Mouse (Mus musculus) hindbrain, embryonic 13.5 days (tissue): Measurements from ENCODE around the gene Krtap10-4. TPM values are rescaled to one million over a fixed set of nuclear protein-coding genes. Genes with fewer than 3 reads are reported as not detected.
"Not testable (repeated sequence)": the region's sequence is repeated elsewhere in the genome, so short reads cannot be mapped to it uniquely, and the experiment has no call there.

Experiments
- ATAC-seq: fragments of 200-750 bp; cut with Nextera tagmentation; 2 replicates; pipeline ENCODE4 v1.8.0; 2017; ENCODE audit warnings: moderate TSS enrichment; ENCODE audit not compliant: low FRiP score
- H3K27ac ChIP-seq: fragments of 300-500 bp; sonication (generic); 2 replicates; pipeline ENCODE4 v1.5.1; 2015; ENCODE audit warnings: inconsistent platforms, mild to moderate bottlenecking, moderate library complexity
- H3K27me3 ChIP-seq: fragments of 300-500 bp; sonication (generic); 2 replicates; pipeline ENCODE4 v1.6.1; 2015; ENCODE audit warnings: mild to moderate bottlenecking, inconsistent platforms
- H3K36me3 ChIP-seq: fragments of 300-500 bp; sonication (generic); 2 replicates; pipeline ENCODE4 v1.6.1; 2015; ENCODE audit warnings: mild to moderate bottlenecking, inconsistent platforms
- H3K4me1 ChIP-seq: fragments of 300-500 bp; sonication (generic); replicated peaks from 2 replicates; pipeline ENCODE4 v1.6.1; 2015; ENCODE audit warnings: inconsistent platforms
- H3K4me2 ChIP-seq: fragments of 300-500 bp; sonication (generic); 2 replicates; pipeline ENCODE4 v1.6.1; 2015; ENCODE audit warnings: inconsistent platforms, mild to moderate bottlenecking, moderate library complexity
- H3K4me3 ChIP-seq: fragments of 300-500 bp; sonication (generic); 2 replicates; pipeline ENCODE4 v1.5.1; 2015; ENCODE audit warnings: mild to moderate bottlenecking, inconsistent platforms
- H3K9ac ChIP-seq: fragments of 300-500 bp; sonication (generic); 2 replicates; pipeline ENCODE4 v1.6.1; 2015; ENCODE audit warnings: mild to moderate bottlenecking, inconsistent platforms
- H3K9me3 ChIP-seq: fragments of 300-500 bp; sonication (generic); 2 replicates; pipeline ENCODE4 v1.6.1; 2016; ENCODE audit warnings: inconsistent platforms
- WGBS: fragments of 180-500 bp; shearing (Covaris S2); methylation state at CpG from one replicate; pipeline ENCODE4 v1.1.7; 2015; 5-methylcytosine and 5-hydroxymethylcytosine counted together
- polyA plus RNA-seq: library from polyadenylated mRNA; unstranded; fragments of >200 nt; fragmentation: Nextera tagmentation; extraction: Ambion mirVana; gene quantifications from 2 replicates; pipeline ENCODE4 v1.2.1, GENCODE M21; 2015

Gene Krtap10-4
- polyA plus RNA-seq, 1 experiment from 2014 or later: not detected

- not testable (repeated sequence) for H3K36me3 ChIP-seq, H3K4me3 ChIP-seq, H3K4me2 ChIP-seq, H3K27me3 ChIP-seq, H3K4me1 ChIP-seq, H3K27ac ChIP-seq, H3K9me3 ChIP-seq, H3K9ac ChIP-seq, ATAC-seq
- WGBS: 93% methylated on average over 3 of the region's 3 CpGs
These were observed 43.5 kb downstream of the Krtap10-4 start for GRCm38 (mm10) chr10:77783396-77783795.

GRCm38 (mm10) chr10:77782442-77782841, 44.5 kb downstream of the Krtap10-4 start, which contains the start of gene Gm3250:
Gene Gm3250 (minus strand): TSS chr10:77782542.
- H3K4me3 ChIP-seq, H3K9ac ChIP-seq, H3K9me3 ChIP-seq, H3K4me1 ChIP-seq, H3K27ac ChIP-seq, H3K36me3 ChIP-seq, H3K27me3 ChIP-seq, ATAC-seq, H3K4me2 ChIP-seq: not testable (repeated sequence)
- 78% methylated on average over 1 of the region's 1 CpGs for WGBS

- H3K4me2 ChIP-seq, H3K4me3 ChIP-seq, H3K27ac ChIP-seq, H3K27me3 ChIP-seq, H3K9ac ChIP-seq, H3K9me3 ChIP-seq, ATAC-seq, H3K36me3 ChIP-seq, H3K4me1 ChIP-seq: not testable (repeated sequence)
- 70% methylated on average over 1 of the region's 1 CpGs for WGBS
These were observed 50.1 kb downstream of the Krtap10-4 start, which contains the start of gene Gm7138 for GRCm38 (mm10) chr10:77776844-77777243. Gene Gm7138 (minus strand): TSS chr10:77776944.

Other genes with a start within 250 kb of the Krtap10-4 start
- gene Pttg1ip, start 245.4 kb downstream of the Krtap10-4 start, polyA plus RNA-seq: 69.0 and 71.9 TPM in 2 replicates
- 271 and 274 TPM in 2 replicates for gene Sumo3, start 221.0 kb downstream of the Krtap10-4 start, polyA plus RNA-seq
- gene Gm49325, start 220.9 kb downstream of the Krtap10-4 start, polyA plus RNA-seq: 2.1 and 3.4 TPM in 2 replicates
- gene Ube2g2, start 204.8 kb downstream of the Krtap10-4 start, polyA plus RNA-seq: 94.5 and 95.0 TPM in 2 replicates
- 0.74 and 0.82 TPM in 2 replicates for gene Tspear, start 140.5 kb downstream of the Krtap10-4 start, polyA plus RNA-seq
- gene Gm19402, start 136.3 kb downstream of the Krtap10-4 start, polyA plus RNA-seq: not detected in 2 replicates
- not detected in 2 replicates for gene Gm9508, start 129.9 kb downstream of the Krtap10-4 start, polyA plus RNA-seq
- gene Gm10272, start 120.5 kb downstream of the Krtap10-4 start, polyA plus RNA-seq: not detected in 2 replicates
- gene Gm10024, start 115.6 kb downstream of the Krtap10-4 start, polyA plus RNA-seq: not detected in 2 replicates
- not detected in 2 replicates for gene Gm10142, start 111.3 kb downstream of the Krtap10-4 start, polyA plus RNA-seq
- gene Krtap12-1, start 106.5 kb downstream of the Krtap10-4 start, polyA plus RNA-seq: not detected in 2 replicates
- not detected in 2 replicates for gene Gm10100, start 100.6 kb downstream of the Krtap10-4 start, polyA plus RNA-seq
- not detected in 2 replicates for gene Gm18596, start 84.5 kb downstream of the Krtap10-4 start, polyA plus RNA-seq
- not detected in 2 replicates for gene Gm9736, start 75.7 kb downstream of the Krtap10-4 start, polyA plus RNA-seq
- not detected in 2 replicates for gene Gm3233, start 67.4 kb downstream of the Krtap10-4 start, polyA plus RNA-seq
- gene Gm3238, start 55.8 kb downstream of the Krtap10-4 start, polyA plus RNA-seq: not detected in 2 replicates
- not detected in 2 replicates for gene Gm7138, start 50.2 kb downstream of the Krtap10-4 start, polyA plus RNA-seq
- gene Gm3250, start 44.6 kb downstream of the Krtap10-4 start, polyA plus RNA-seq: not detected in 2 replicates
- not detected in 2 replicates for gene Gm7137, start 38.9 kb downstream of the Krtap10-4 start, polyA plus RNA-seq
- gene Gm9639, start 32.0 kb downstream of the Krtap10-4 start, polyA plus RNA-seq: not detected in 2 replicates
- gene Gm19668, start 28.0 kb downstream of the Krtap10-4 start, polyA plus RNA-seq: not detected in 2 replicates
- not detected in 2 replicates for gene Gm9507, start 15.3 kb downstream of the Krtap10-4 start, polyA plus RNA-seq
- not detected in 2 replicates for gene Gm2696, start 12.4 kb downstream of the Krtap10-4 start, polyA plus RNA-seq
- not detected in 2 replicates for gene Krtap10-10, start 8.9 kb upstream of the Krtap10-4 start, polyA plus RNA-seq
- gene Gm36176, start 19.7 kb upstream of the Krtap10-4 start, polyA plus RNA-seq: not detected in 2 replicates
- gene Gm10318, start 25.8 kb upstream of the Krtap10-4 start, polyA plus RNA-seq: not detected in 2 replicates
- gene Gm3285, start 34.9 kb upstream of the Krtap10-4 start, polyA plus RNA-seq: not detected in 2 replicates
- 12.5 and 14.0 TPM in 2 replicates for gene Lrrc3, start 75.4 kb upstream of the Krtap10-4 start, polyA plus RNA-seq
- gene Trpm2, start 143.5 kb upstream of the Krtap10-4 start, polyA plus RNA-seq: 3.0 and 3.9 TPM in 2 replicates
- gene 1810043G02Rik, start 151.4 kb upstream of the Krtap10-4 start, polyA plus RNA-seq: 38.1 and 40.5 TPM in 2 replicates
- gene Pfkl, start 183.0 kb upstream of the Krtap10-4 start, polyA plus RNA-seq: 106 and 107 TPM in 2 replicates
- gene Dnmt3l, start 214.9 kb upstream of the Krtap10-4 start, polyA plus RNA-seq: not detected in 2 replicates
- gene Aire, start 216.5 kb upstream of the Krtap10-4 start, polyA plus RNA-seq: 0.10 TPM in 1 of 2 replicates, not detected in the other
- 0.56 and 0.61 TPM in 2 replicates for gene Icosl, start 242.2 kb upstream of the Krtap10-4 start, polyA plus RNA-seq